Mouse (Mus musculus) embryonic facial prominence, embryonic 13.5 days (tissue): ENCODE measurements around the gene Olfr615. TPM values are rescaled to one million over a fixed set of nuclear protein-coding genes. Genes with fewer than 3 reads are reported as not detected.
"Not testable (repeated sequence)": the region's sequence is repeated elsewhere in the genome, so short reads cannot be mapped to it uniquely, and the experiment has no call there.

ENCODE experiments used
- ATAC-seq: fragments of 200-750 bp; cut with Nextera tagmentation; 2 replicates; pipeline ENCODE4 v1.8.0; 2017; ENCODE audit warnings: low read depth; ENCODE audit not compliant: insufficient number of reproducible peaks, insufficient read depth, low FRiP score, low TSS enrichment
- H3K27ac ChIP-seq: fragments of 300-500 bp; sonication (generic); 2 replicates; pipeline ENCODE4 v1.5.1; 2015; ENCODE audit warnings: moderate library complexity, mild to moderate bottlenecking, inconsistent platforms
- H3K27me3 ChIP-seq: fragments of 300-500 bp; sonication (generic); 2 replicates; pipeline ENCODE4 v1.6.1; 2015; ENCODE audit warnings: mild to moderate bottlenecking, inconsistent platforms
- H3K36me3 ChIP-seq: fragments of 300-500 bp; sonication (generic); 2 replicates; pipeline ENCODE4 v1.6.1; 2015; ENCODE audit warnings: mild to moderate bottlenecking, inconsistent platforms
- H3K4me1 ChIP-seq: fragments of 300-500 bp; sonication (generic); 2 replicates; pipeline ENCODE4 v1.6.1; 2015; ENCODE audit warnings: inconsistent platforms
- H3K4me2 ChIP-seq: fragments of 300-500 bp; sonication (generic); 2 replicates; pipeline ENCODE4 v1.6.1; 2015; ENCODE audit warnings: moderate library complexity, mild to moderate bottlenecking, inconsistent platforms
- H3K4me3 ChIP-seq: fragments of 300-500 bp; sonication (generic); 2 replicates; pipeline ENCODE4 v1.5.1; 2015; ENCODE audit warnings: mild to moderate bottlenecking, inconsistent platforms
- H3K9ac ChIP-seq: fragments of 300-500 bp; sonication (generic); 2 replicates; pipeline ENCODE4 v1.6.1; 2015; ENCODE audit warnings: mild to moderate bottlenecking, inconsistent platforms
- H3K9me3 ChIP-seq: fragments of 300-500 bp; sonication (generic); 2 replicates; pipeline ENCODE4 v1.6.1; 2016; ENCODE audit warnings: inconsistent platforms
- WGBS: fragments of 180-500 bp; shearing (Covaris S2); methylation state at CpG from one replicate; pipeline ENCODE4 v1.1.7; 2015; ENCODE audit warnings: mixed read lengths; 5-methylcytosine and 5-hydroxymethylcytosine counted together
- polyA plus RNA-seq: library from polyadenylated mRNA; unstranded; fragments of >200 nt; fragmentation: Nextera tagmentation; extraction: Ambion mirVana; gene quantifications from 2 replicates; pipeline ENCODE4 v1.2.1, GENCODE M21; 2015

The Olfr615 gene
- not detected in 2 replicates for polyA plus RNA-seq

DNA sequence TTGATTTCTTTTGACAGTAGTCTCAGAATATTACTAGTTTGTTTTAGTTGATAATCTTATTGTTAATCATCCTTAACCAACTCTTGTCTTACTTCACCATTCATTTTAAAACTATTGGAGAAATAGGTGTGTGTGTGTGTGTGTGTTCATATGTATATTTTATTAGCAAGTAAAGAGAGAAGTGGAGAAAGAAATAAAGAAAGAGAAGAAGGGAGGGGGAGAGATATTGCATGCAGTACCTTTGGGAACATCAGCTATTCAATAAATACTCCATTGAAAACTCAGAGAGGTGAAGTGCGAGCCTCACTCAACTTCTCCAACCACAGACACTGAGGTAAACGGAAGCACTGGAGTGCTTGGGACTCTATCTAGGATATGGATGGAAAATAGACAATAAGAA is at the start of gene Olfr615:
Gene Olfr615, plus strand, starts transcription at position 301 of the 400 bp plus-strand sequence.
- ATAC-seq: no peak
- no peak within 1 kb of the TSS for H3K27ac ChIP-seq
- no peak within 1 kb of the TSS for H3K9ac ChIP-seq
- H3K4me2 ChIP-seq: no peak within 1 kb of the TSS
- no peaks in the 10 kb centered on the region for H3K27me3 ChIP-seq
- no peaks in the 10 kb centered on the region for H3K9me3 ChIP-seq
- 78% methylated on average over 2 of the region's 2 CpGs for WGBS
- H3K4me3 ChIP-seq: no peak within 1 kb of the TSS
- no peaks in the 10 kb centered on the region for H3K4me1 ChIP-seq
- H3K36me3 ChIP-seq: no peaks in the 10 kb centered on the region

DNA sequence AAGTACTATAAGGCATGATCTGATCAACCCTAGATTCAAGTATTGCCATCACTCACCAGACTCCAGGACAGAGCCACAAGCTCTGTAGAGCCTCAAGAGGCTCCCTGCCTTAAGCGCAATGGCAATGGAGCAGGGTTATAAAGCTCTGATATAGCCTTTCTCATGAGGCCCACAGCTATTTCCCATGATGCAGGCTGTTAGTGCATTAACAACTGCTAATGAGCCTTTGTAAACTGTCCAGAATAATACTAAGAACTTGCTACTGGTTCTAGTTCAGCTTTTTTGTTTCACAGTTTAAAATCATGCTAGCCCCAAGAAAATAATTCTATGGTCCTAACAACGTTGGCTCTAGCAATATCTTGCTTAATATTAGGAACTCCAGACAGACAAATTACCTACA is 43.9 kb upstream of the Olfr615 start, which contains the start of gene Olfr610:
Gene Olfr610, minus strand, starts transcription at position 101 of the 400 bp plus-strand sequence.
- no peak for ATAC-seq

DNA sequence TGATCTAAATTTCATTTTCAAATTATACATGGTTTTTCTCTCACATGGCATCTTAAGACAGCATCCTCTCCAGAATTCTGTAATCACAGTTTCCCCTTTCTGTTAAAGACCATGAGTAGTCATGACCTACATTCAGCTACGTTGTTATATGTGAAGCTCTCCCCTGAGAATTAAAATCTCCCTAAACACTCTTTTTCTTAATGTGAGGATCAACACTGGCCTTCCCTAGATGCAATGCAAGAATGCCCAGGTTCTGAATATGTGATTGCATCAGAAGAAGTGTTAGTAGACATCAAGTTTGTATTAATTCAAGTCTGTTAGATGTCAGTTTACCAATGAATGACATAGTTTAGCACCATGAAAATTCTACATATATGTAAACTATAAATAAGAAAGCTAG is 35.1 kb upstream of the Olfr615 start, which contains the start of gene Olfr611:
Gene Olfr611, minus strand, starts transcription at position 101 of the 400 bp plus-strand sequence.
- 59% methylated on average over 1 of the region's 1 CpGs for WGBS
- not testable (repeated sequence) for H3K4me3 ChIP-seq, H3K4me2 ChIP-seq, H3K36me3 ChIP-seq, H3K9ac ChIP-seq, H3K27ac ChIP-seq, H3K4me1 ChIP-seq, H3K27me3 ChIP-seq, H3K9me3 ChIP-seq, ATAC-seq

More for the DNA sequence above, 43.9 kb upstream of the Olfr615 start, which contains the start of gene Olfr610:
- H3K9ac ChIP-seq: no peak within 1 kb of the TSS
- no peaks in the 10 kb centered on the region for H3K9me3 ChIP-seq
- no peak within 1 kb of the TSS for H3K4me2 ChIP-seq
- H3K36me3 ChIP-seq: no peaks in the 10 kb centered on the region
- H3K4me1 ChIP-seq: no peaks in the 10 kb centered on the region
- WGBS: 86% methylated on average over 2 of the region's 2 CpGs
- H3K27ac ChIP-seq: no peak within 1 kb of the TSS
- H3K27me3 ChIP-seq: no peaks in the 10 kb centered on the region
- H3K4me3 ChIP-seq: no peak within 1 kb of the TSS

DNA sequence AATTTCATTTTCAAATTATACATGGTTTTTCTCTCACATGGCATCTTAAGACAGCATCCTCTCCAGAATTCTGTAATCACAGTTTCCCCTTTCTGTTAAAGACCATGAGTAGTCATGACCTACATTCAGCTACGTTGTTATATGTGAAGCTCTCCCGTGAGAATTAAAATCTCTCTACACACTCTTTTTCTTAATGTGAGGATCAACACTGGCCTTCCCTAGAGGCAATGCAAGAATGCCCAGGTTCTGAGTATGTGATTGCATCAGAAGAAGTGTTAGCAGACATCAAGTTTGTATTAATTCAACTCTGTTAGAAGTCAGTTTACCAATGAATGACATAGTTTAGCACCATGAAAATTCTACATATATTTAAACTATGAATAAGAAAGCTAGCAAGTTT is 13.3 kb upstream of the Olfr615 start, which contains the start of gene Olfr612:
Gene Olfr612, minus strand, starts transcription at position 101 of the 400 bp plus-strand sequence.
- not testable (repeated sequence) for H3K36me3 ChIP-seq, H3K27ac ChIP-seq, H3K4me1 ChIP-seq, ATAC-seq, H3K4me2 ChIP-seq, H3K27me3 ChIP-seq, H3K9me3 ChIP-seq, H3K4me3 ChIP-seq, H3K9ac ChIP-seq
- 81% methylated on average over 2 of the region's 2 CpGs for WGBS

DNA sequence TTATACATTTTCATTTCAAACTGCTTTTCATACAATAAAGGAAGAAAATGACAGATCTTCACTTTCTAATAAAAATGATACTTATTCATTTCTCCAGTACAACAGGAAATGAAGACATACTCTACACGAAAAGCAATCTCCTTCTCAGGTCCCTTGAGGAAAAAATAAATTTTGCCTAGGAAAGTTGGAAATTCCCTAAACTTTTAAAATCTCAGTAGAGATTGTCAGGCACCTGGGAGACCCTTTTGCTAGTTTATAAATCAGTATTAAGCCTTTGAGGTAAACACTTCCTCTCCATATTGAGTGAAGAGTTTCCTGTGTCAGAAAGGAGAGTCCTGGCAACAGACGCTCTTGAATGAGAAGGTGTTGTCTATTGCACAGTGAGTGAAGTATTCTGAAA is 8.1 kb upstream of the Olfr615 start, which contains the start of gene Olfr613:
Gene Olfr613, plus strand, starts transcription at position 301 of the 400 bp plus-strand sequence.
- Histone ChIP-seq H3K4me3 (no peak within 1 kb of the TSS), H3K27ac (no peak within 1 kb of the TSS), H3K9me3 (no peaks in the 10 kb centered on the region), H3K36me3 (no peaks in the 10 kb centered on the region), H3K4me1 (no peaks in the 10 kb centered on the region), H3K4me2 (no peak within 1 kb of the TSS), H3K27me3 (no peaks in the 10 kb centered on the region), H3K9ac (no peak within 1 kb of the TSS)
- no peak for ATAC-seq
- WGBS: 70% methylated on average over 2 of the region's 2 CpGs

DNA sequence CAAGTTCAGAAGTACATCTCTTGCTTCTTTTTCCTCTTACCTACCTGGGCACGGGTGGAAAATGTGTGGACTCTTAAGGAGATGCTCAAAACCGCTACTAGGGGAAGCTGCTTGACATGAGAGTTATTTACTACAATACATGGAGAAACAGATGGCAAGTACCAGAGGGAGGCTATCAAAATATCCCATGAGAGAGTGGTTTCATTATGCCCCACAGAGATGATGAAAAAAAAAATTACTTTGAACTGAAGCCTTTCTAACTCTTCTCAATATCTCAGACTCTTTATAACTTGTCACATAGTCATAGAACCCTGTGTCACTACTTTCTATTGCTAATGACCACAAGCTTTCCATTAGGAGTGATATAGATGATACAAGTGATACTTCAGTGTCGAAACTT is 13.2 kb downstream of the Olfr615 start, which contains the start of gene Olfr616:
Gene Olfr616, minus strand, starts transcription at position 101 of the 400 bp plus-strand sequence.
- no peaks in the 10 kb centered on the region for H3K4me1 ChIP-seq
- no peaks in the 10 kb centered on the region for H3K36me3 ChIP-seq
- ATAC-seq: no peak
- H3K27me3 ChIP-seq: no peaks in the 10 kb centered on the region
- no peak within 1 kb of the TSS for H3K4me3 ChIP-seq
- H3K9ac ChIP-seq: no peak within 1 kb of the TSS
- H3K27ac ChIP-seq: no peak within 1 kb of the TSS
- H3K9me3 ChIP-seq: no peaks in the 10 kb centered on the region
- 83% methylated on average over 3 of the region's 3 CpGs for WGBS
- no peak within 1 kb of the TSS for H3K4me2 ChIP-seq

DNA sequence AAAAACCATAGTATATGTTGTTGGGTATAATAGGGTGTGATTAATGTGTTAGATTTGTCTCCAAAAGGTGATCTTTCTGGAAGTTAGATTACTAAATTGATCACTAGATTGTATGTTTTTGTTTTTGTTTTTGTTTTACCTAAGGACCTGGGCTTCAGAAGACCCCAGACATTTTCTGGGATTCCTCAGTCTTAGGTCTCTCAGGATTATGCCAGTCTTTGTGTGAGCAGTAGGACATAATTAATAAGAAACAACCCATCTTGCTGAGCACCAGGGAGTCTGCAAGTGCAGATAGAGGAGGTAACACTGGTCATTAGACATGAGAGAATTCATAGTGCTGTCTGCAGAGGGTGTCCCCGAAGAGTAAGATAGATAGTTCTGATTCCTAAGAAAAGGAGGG is 16.9 kb downstream of the Olfr615 start, which contains the start of gene Olfr617:
Gene Olfr617, plus strand, starts transcription at position 301 of the 400 bp plus-strand sequence.
- H3K36me3 ChIP-seq: no peaks in the 10 kb centered on the region
- WGBS: 84% methylated on average over 1 of the region's 1 CpGs
- ATAC-seq: no peak
- no peak within 1 kb of the TSS for H3K27ac ChIP-seq
- H3K27me3 ChIP-seq: no peaks in the 10 kb centered on the region
- no peak within 1 kb of the TSS for H3K4me2 ChIP-seq
- H3K4me1 ChIP-seq: no peaks in the 10 kb centered on the region
- no peaks in the 10 kb centered on the region for H3K9me3 ChIP-seq
- no peak within 1 kb of the TSS for H3K9ac ChIP-seq
- H3K4me3 ChIP-seq: no peak within 1 kb of the TSS

DNA sequence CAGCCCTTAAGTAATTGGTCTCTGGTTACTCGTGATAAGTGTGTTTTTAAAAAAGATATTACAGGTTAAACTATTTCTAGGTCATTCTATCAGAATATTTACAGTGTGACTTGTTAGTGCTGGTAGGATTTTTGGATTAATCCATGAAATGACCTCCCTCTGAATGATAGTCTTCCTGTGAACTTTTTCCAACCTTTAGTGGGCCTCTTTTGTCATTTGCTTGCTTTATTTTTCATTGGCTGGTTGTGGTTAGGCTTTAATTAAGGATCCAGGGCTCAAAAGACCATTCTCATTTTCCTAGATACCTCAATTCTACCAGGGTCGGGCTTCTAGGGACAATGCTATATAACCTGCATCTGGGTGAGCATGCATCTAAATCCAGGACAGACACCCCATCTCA is 33.9 kb downstream of the Olfr615 start, which contains the start of gene Olfr618:
Gene Olfr618, plus strand, starts transcription at position 301 of the 400 bp plus-strand sequence.
- no peak within 1 kb of the TSS for H3K27ac ChIP-seq

DNA sequence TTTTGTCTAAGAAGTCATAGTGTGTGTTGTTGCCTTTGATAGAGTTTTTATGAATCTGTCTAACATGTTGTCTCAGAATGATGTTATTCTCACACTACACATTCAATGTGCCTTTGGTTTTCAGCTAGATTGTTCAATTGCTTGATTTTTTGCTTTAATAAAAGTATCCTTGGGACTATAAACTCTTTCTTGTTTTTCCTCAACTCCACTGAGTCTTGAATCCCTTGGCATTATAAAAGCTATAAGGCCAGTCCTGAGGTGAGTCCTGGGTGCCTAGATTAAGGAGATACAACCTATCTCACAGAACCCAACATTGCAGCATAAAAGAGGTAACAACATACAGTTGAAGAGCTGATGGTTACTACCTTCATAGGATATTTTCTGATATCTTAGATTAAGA is 44.4 kb downstream of the Olfr615 start, which contains the start of gene Olfr619:
Gene Olfr619, plus strand, starts transcription at position 301 of the 400 bp plus-strand sequence.
- no peak for ATAC-seq
- no peak within 1 kb of the TSS for H3K4me2 ChIP-seq

More for the DNA sequence above, 33.9 kb downstream of the Olfr615 start, which contains the start of gene Olfr618:
- Histone ChIP-seq H3K36me3 (no peaks in the 10 kb centered on the region), H3K4me3 (no peak within 1 kb of the TSS), H3K9me3 (no peaks in the 10 kb centered on the region), H3K4me1 (no peaks in the 10 kb centered on the region), H3K27me3 (no peaks in the 10 kb centered on the region), H3K9ac (no peak within 1 kb of the TSS), H3K4me2 (no peak within 1 kb of the TSS)
- no peak for ATAC-seq
- 55% methylated on average over 2 of the region's 2 CpGs for WGBS

DNA sequence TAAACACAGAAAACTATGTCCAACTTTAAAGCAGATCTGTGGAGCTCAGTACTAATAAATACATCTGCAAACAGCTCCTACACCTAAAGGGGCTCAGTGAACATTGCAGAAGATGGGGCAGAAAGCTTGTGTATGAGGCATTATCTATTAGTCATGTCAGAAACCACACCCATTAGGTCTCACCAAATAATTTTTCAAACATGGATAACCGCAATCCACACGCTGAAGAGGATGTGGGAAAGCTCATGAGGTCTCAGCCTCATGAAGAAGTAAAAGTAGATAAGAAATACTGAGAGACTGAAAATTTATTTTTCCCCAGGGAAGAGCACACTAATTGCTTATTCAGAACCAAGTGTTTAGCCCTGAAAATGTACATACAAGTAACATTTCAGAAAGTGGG is 51.5 kb downstream of the Olfr615 start:
- H3K27ac ChIP-seq: no peak overlapping the region
- ATAC-seq: no peak
- H3K4me3 ChIP-seq: no peak overlapping the region
- no peaks in the 10 kb centered on the region for H3K4me1 ChIP-seq
- H3K9me3 ChIP-seq: no peaks in the 10 kb centered on the region
- no peak overlapping the region for H3K9ac ChIP-seq
- no peaks in the 10 kb centered on the region for H3K27me3 ChIP-seq
- 86% methylated on average over 2 of the region's 2 CpGs for WGBS
- no peaks in the 10 kb centered on the region for H3K36me3 ChIP-seq
- no peak overlapping the region for H3K4me2 ChIP-seq

More for the DNA sequence above, 44.4 kb downstream of the Olfr615 start, which contains the start of gene Olfr619:
- no peaks in the 10 kb centered on the region for H3K27me3 ChIP-seq
- H3K9me3 ChIP-seq: no peaks in the 10 kb centered on the region
- H3K27ac ChIP-seq: no peak within 1 kb of the TSS
- H3K36me3 ChIP-seq: no peaks in the 10 kb centered on the region
- no peak within 1 kb of the TSS for H3K4me3 ChIP-seq
- no peaks in the 10 kb centered on the region for H3K4me1 ChIP-seq
- no peak within 1 kb of the TSS for H3K9ac ChIP-seq

DNA sequence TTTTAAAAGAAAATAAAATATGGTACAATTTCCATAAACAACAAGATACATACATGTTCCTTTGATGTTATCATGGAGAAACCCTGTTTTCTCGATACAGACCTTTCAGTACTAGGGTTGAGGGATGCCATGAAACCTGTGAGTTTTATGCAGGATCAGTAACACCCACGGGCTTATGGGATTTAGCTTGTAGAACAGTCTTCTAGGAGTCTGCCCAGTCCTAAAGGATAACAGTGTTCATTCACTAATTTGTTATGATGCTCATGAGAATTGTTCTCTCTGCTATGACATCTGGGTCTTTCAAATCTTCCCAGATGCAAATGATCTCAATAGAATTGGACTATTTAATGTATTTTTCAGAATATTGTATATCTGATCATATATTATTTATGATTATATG is 56.6 kb downstream of the Olfr615 start, which contains the start of gene Olfr620:
Gene Olfr620, minus strand, starts transcription at position 101 of the 400 bp plus-strand sequence.
- Histone ChIP-seq H3K4me1 (no peaks in the 10 kb centered on the region), H3K9me3 (no peaks in the 10 kb centered on the region), H3K4me2 (no peak within 1 kb of the TSS), H3K9ac (no peak within 1 kb of the TSS), H3K27ac (no peak within 1 kb of the TSS), H3K36me3 (no peaks in the 10 kb centered on the region), H3K27me3 (no peaks in the 10 kb centered on the region), H3K4me3 (no peak within 1 kb of the TSS)
- 74% methylated on average over 2 of the region's 2 CpGs for WGBS
- no peak for ATAC-seq
